Mouse (Mus musculus): ENCODE results near the gene Ppp5c. TPM values are rescaled to one million over a fixed set of nuclear protein-coding genes. Genes with fewer than 3 reads are reported as not detected.

Ppp5c gene
- polyA plus RNA-seq, 1 experiment = 199 TPM

DNA sequence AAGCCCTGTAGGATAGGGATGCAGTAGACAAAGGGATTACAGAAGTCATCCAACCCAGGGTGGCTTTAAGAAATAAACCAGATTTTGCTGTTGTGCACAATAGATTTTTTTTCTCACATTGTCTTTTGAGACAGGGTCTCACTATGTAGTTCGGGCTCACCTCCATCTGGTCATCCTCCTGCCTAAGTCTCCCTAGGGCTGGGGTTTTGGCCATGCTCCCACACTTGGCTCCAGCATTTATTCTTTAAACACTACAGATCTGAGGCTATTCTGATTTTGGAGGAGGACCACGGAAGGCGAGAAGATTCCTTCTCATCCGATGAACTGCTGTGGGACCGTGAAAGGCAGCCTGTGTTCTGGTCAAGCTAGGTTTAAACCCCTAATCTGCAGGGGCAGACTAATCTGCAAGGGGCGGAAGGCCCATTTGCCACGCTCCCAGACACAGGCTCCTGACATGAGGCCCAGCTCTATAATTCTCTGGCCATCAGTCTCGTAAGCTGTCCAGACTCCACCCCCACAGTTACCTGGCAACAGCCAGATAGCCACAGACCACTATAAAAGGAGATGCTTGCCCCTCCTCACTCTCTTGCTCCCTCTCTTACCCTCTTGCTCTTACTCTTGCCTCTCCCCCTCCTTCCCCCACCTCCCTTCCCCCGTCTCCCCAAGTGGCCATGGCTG lies 10.4 kb upstream of the Ppp5c start:
- H3K36me3 ChIP-seq (ENCODE audit: control insufficient read depth, insufficient read depth, low read length) = no peaks in the 10 kb centered on the region

GRCm38 (mm10) chr7:17030239-17030638 lies 2.5 kb upstream of the Ppp5c start:
- Histone ChIP-seq H3K4me3 (ENCODE audit: insufficient read depth, low read depth, low read length) (no peak overlapping the region), H3K27me3 (replicated peaks; ENCODE audit: control insufficient read depth, insufficient read depth, low read length) (no peaks in the 10 kb centered on the region), H3K36me3 (ENCODE audit: control insufficient read depth, insufficient read depth, low read length) (no peaks in the 10 kb centered on the region), H3K4me1 (ENCODE audit: control insufficient read depth, insufficient read depth, low read length) (peaks cover 17% of the 10 kb centered on the region), H3K27ac (ENCODE audit: insufficient read depth, low read depth, low read length) (no peak overlapping the region)
- 68% methylated on average over 7 of the region's 7 CpGs for WGBS
- DNase-seq = no peak
- TF ChIP-seq CTCF (conservative IDR thresholded peaks at IDR 0.05; ENCODE audit: insufficient read depth, insufficient read length, low read depth, low read length) (no peak), POLR2A (IDR thresholded peaks at IDR 0.05; ENCODE audit: low read depth, low read length) (no peak)

More for the DNA sequence above, 10.4 kb upstream of the Ppp5c start:
- Histone ChIP-seq H3K4me3 (ENCODE audit: insufficient read depth, low read depth, low read length) (no peak overlapping the region), H3K4me1 (ENCODE audit: control insufficient read depth, insufficient read depth, low read length) (no peaks in the 10 kb centered on the region), H3K27me3 (replicated peaks; ENCODE audit: control insufficient read depth, insufficient read depth, low read length) (no peaks in the 10 kb centered on the region), H3K27ac (ENCODE audit: insufficient read depth, low read depth, low read length) (no peak overlapping the region)
- WGBS = 75% methylated on average over 9 of the region's 9 CpGs
- TF ChIP-seq POLR2A (IDR thresholded peaks at IDR 0.05; ENCODE audit: low read depth, low read length) (no peak), CTCF (conservative IDR thresholded peaks at IDR 0.05; ENCODE audit: insufficient read depth, insufficient read length, low read depth, low read length) (no peak)
- DNase-seq = no peak

DNA sequence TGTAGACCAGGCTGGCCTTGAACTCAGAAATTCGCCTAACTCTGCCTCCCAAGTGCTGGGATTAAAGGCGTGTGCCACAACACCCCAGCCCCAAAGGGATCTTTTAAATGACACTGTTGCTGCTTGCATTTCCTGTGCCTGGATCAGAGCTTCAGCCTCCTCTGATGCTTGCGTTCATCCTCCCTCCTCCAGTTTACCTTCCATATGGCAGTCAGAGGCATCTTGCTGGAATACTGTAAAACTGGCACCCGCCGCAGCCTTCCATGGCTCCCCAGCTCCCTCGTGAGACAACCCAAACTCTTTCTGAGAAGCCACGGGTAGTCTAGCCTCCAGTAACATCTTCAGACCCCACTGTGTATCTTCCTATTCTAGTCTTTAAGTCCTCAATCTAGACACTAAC lies 1.2 kb upstream of the Ppp5c start:
- no peak overlapping the region for H3K4me3 ChIP-seq (ENCODE audit: insufficient read depth, low read depth, low read length)
- no peak for DNase-seq
- H3K27me3 ChIP-seq (replicated peaks; ENCODE audit: control insufficient read depth, insufficient read depth, low read length) = no peaks in the 10 kb centered on the region
- no peak overlapping the region for H3K27ac ChIP-seq (ENCODE audit: insufficient read depth, low read depth, low read length)
- 91% methylated on average over 7 of the region's 7 CpGs for WGBS
- TF ChIP-seq CTCF (conservative IDR thresholded peaks at IDR 0.05; ENCODE audit: insufficient read depth, insufficient read length, low read depth, low read length) (no peak), POLR2A (IDR thresholded peaks at IDR 0.05; ENCODE audit: low read depth, low read length) (no peak)
- H3K4me1 ChIP-seq (ENCODE audit: control insufficient read depth, insufficient read depth, low read length) = peaks cover 29% of the 10 kb centered on the region
- H3K36me3 ChIP-seq (ENCODE audit: control insufficient read depth, insufficient read depth, low read length) = no peaks in the 10 kb centered on the region

GRCm38 (mm10) chr7:17026710-17027587 lies 775 bp downstream of the Ppp5c start:
- Histone ChIP-seq H3K4me1 (ENCODE audit: control insufficient read depth, insufficient read depth, low read length) (peaks cover 42% of the 10 kb centered on the region), H3K4me3 (ENCODE audit: insufficient read depth, low read depth, low read length) (peak overlapping the region; percentile 95), H3K36me3 (ENCODE audit: control insufficient read depth, insufficient read depth, low read length) (no peaks in the 10 kb centered on the region), H3K27ac (ENCODE audit: insufficient read depth, low read depth, low read length) (peak overlapping the region; percentile 98), H3K27me3 (replicated peaks; ENCODE audit: control insufficient read depth, insufficient read depth, low read length) (no peaks in the 10 kb centered on the region)
- WGBS = 5% methylated on average over 24 of the region's 24 CpGs
- peak; percentile 67 for TF ChIP-seq CTCF (conservative IDR thresholded peaks at IDR 0.05; ENCODE audit: insufficient read depth, insufficient read length, low read depth, low read length)
- no peak for TF ChIP-seq POLR2A (IDR thresholded peaks at IDR 0.05; ENCODE audit: low read depth, low read length)
- peak; percentile 82 for DNase-seq

DNA sequence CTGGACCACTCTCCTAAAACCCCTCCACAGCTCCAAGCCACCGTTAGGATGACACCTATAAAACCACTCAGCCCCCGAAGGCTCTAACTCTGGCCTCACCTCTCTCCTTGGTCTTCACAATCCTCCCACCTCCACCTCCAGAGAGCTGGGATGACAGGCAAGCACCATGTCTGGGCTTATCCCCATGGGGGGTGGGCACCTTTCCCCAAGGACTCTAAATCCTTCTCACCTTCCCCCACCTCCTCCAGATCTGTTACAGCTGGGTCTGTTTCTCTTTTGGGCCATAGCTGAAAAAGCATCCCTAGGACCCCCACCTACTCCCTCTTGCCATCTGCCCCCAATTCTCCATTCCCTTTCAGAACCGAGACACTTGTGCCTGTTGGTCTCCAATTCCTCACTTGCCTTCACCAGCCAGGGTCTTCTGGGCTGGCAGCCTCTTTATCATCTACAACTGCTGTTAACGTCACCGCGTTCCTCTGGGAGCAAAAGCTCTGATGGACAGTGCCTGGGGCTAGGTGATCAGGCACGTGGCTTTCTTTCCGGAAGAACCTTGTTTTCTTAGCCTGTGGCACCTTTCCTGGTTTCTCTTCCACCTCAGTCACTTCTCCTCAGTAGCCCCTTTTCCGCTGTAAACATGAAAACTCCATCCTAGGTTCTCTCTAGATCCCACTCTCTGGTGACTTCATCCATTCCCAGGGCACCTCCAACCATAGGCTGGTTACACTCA lies 1.7 kb downstream of the Ppp5c start:
- Histone ChIP-seq H3K4me3 (ENCODE audit: insufficient read depth, low read depth, low read length) (no peak overlapping the region), H3K36me3 (ENCODE audit: control insufficient read depth, insufficient read depth, low read length) (no peaks in the 10 kb centered on the region), H3K27ac (ENCODE audit: insufficient read depth, low read depth, low read length) (peak overlapping the region; percentile 64; the same call in 1 of the 2 replicates), H3K4me1 (ENCODE audit: control insufficient read depth, insufficient read depth, low read length) (peaks cover 42% of the 10 kb centered on the region), H3K27me3 (replicated peaks; ENCODE audit: control insufficient read depth, insufficient read depth, low read length) (no peaks in the 10 kb centered on the region)
- 44% methylated on average over 9 of the region's 9 CpGs for WGBS
- DNase-seq = no peak
- no peak for TF ChIP-seq POLR2A (IDR thresholded peaks at IDR 0.05; ENCODE audit: low read depth, low read length)
- TF ChIP-seq CTCF (conservative IDR thresholded peaks at IDR 0.05; ENCODE audit: insufficient read depth, insufficient read length, low read depth, low read length) = no peak

- 27% methylated on average over 4 of the region's 4 CpGs for WGBS
- Histone ChIP-seq H3K4me1 (ENCODE audit: control insufficient read depth, insufficient read depth, low read length) (peaks cover 42% of the 10 kb centered on the region), H3K27me3 (replicated peaks; ENCODE audit: control insufficient read depth, insufficient read depth, low read length) (no peaks in the 10 kb centered on the region), H3K27ac (ENCODE audit: insufficient read depth, low read depth, low read length) (peak overlapping the region; percentile 64), H3K4me3 (ENCODE audit: insufficient read depth, low read depth, low read length) (no peak overlapping the region), H3K36me3 (ENCODE audit: control insufficient read depth, insufficient read depth, low read length) (no peaks in the 10 kb centered on the region)
- TF ChIP-seq POLR2A (IDR thresholded peaks at IDR 0.05; ENCODE audit: low read depth, low read length) (no peak), CTCF (conservative IDR thresholded peaks at IDR 0.05; ENCODE audit: insufficient read depth, insufficient read length, low read depth, low read length) (no peak)
- peak; percentile 67 for DNase-seq
Measured at GRCm38 (mm10) chr7:17025505-17025894, 2.2 kb downstream of the Ppp5c start.
